Mouse (Mus musculus): ENCODE results near the gene AI837181.

DNA sequence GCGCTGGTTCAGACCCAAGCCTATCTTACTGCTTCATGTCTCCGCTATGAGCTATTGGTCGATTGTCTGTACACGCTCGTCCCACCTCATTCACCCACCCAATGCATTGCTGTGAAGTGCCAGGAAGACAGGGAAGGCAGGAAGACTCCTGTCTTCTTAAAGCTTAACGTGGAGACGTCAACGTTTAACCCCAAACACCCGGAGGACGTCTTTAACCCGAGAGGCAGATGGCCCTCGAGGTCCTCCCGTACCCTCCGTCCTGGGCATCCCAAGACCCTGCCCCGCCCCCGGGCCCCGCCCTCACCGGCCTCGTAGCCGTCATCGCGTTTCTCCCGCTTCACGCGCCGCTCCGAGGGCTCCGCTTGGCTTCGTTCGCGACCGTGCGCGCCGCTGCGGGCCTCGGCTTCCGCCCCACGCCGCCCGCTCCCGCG, 36.9 kb upstream of the AI837181 start:
- TF ChIP-seq POLR2A (IDR thresholded peaks at IDR 0.05; ENCODE audit: insufficient read depth, low read depth, low read length) (no peak), EP300 (IDR thresholded peaks at IDR 0.05; ENCODE audit: insufficient read depth, low read depth, low read length) (no peak), CTCF (IDR thresholded peaks at IDR 0.05) (no peak)
